Mouse (Mus musculus) hindbrain, embryonic 10.5 days (tissue): ENCODE measurements around the gene Pla2g7. TPM values are rescaled to one million over a fixed set of nuclear protein-coding genes. Genes with fewer than 3 reads are reported as not detected.

Experiments used
- DNase-seq: peaks from one replicate; pipeline ENCODE4 v3.0.0-alpha.2; 2017; ENCODE audit warnings: low spot score
- H3K27ac ChIP-seq: fragments of 300-500 bp; sonication (generic); 2 replicates; pipeline ENCODE4 v1.5.1; 2016; ENCODE audit warnings: mild to moderate bottlenecking, moderate library complexity
- H3K27me3 ChIP-seq: fragments of 300-500 bp; sonication (generic); 2 replicates; pipeline ENCODE4 v1.6.1; 2016; ENCODE audit warnings: mild to moderate bottlenecking; ENCODE audit not compliant: poor library complexity, insufficient read depth, severe bottlenecking
- H3K36me3 ChIP-seq: fragments of 300-500 bp; sonication (generic); 2 replicates; pipeline ENCODE4 v1.6.1; 2016; ENCODE audit warnings: mild to moderate bottlenecking, moderate library complexity
- H3K4me1 ChIP-seq: fragments of 300-500 bp; sonication (generic); replicated peaks from 2 replicates; pipeline ENCODE4 v1.6.1; 2016; ENCODE audit warnings: mild to moderate bottlenecking
- H3K4me3 ChIP-seq: fragments of 300-500 bp; sonication (generic); 2 replicates; pipeline ENCODE4 v1.5.1; 2016; ENCODE audit warnings: mild to moderate bottlenecking, moderate library complexity
- H3K9me3 ChIP-seq: fragments of 300-500 bp; sonication (generic); 2 replicates; pipeline ENCODE4 v1.6.1; 2016; ENCODE audit warnings: mild to moderate bottlenecking, moderate library complexity
- WGBS: fragments of 180-500 bp; shearing (Covaris S2); methylation state at CpG from one replicate; pipeline ENCODE4 v1.1.7; 2016; 5-methylcytosine and 5-hydroxymethylcytosine counted together
- polyA plus RNA-seq: library from polyadenylated mRNA; unstranded; fragments of >200 nt; fragmentation: Nextera tagmentation; extraction: Ambion mirVana; gene quantifications from 2 replicates; pipeline ENCODE4 v1.2.1, GENCODE M21; 2016

Gene Pla2g7
- polyA plus RNA-seq, 1 experiment from 2014 or later, result 7.0 TPM

GRCm38 (mm10) chr17:43554516-43555403 lies 13.1 kb upstream of the Pla2g7 start:
- 85% methylated on average over 12 of the region's 12 CpGs for WGBS
- Histone ChIP-seq H3K27me3 (no peaks in the 10 kb centered on the region), H3K27ac (no peak overlapping the region), H3K9me3 (no peaks in the 10 kb centered on the region), H3K4me1 (peaks cover 25% of the 10 kb centered on the region), H3K4me3 (no peak overlapping the region), H3K36me3 (no peaks in the 10 kb centered on the region)
- DNase-seq, result no peak

DNA sequence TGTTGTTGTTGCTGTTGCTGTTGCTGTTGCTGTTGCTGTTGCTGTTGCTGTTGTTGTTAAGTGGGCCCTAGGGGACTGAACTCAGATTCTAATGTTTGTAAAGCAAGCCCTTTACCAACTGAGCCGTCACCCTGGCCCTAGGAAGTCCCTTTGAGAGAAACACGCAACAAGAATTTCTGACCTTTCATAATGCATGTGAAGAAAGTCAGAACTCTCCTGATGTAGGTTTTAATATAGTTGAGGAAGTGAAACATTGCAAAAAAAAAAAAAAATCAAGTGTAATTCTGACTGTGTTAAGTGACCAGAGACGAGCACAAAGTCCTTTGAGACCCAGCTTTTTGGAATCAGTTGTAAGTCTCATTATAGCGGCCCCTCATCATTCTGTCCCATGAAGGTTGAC lies 10.8 kb upstream of the Pla2g7 start:
- Histone ChIP-seq H3K4me1 (peaks cover 13% of the 10 kb centered on the region), H3K36me3 (no peaks in the 10 kb centered on the region)
- 75% methylated on average over 4 of the region's 4 CpGs for WGBS

GRCm38 (mm10) chr17:43557541-43558090 lies 10.3 kb upstream of the Pla2g7 start:
- H3K9me3 ChIP-seq, result no peaks in the 10 kb centered on the region
- H3K36me3 ChIP-seq, result no peaks in the 10 kb centered on the region
- H3K27me3 ChIP-seq, result no peaks in the 10 kb centered on the region
- H3K4me1 ChIP-seq, result peaks cover 13% of the 10 kb centered on the region
- H3K4me3 ChIP-seq, result no peak overlapping the region
- WGBS, result 39% methylated on average over 6 of the region's 6 CpGs
- no peak overlapping the region for H3K27ac ChIP-seq
- peak; percentile 47 for DNase-seq

More for the DNA sequence above, 10.8 kb upstream of the Pla2g7 start:
- Histone ChIP-seq H3K27ac (no peak overlapping the region), H3K4me3 (no peak overlapping the region), H3K9me3 (no peaks in the 10 kb centered on the region), H3K27me3 (no peaks in the 10 kb centered on the region)
- DNase-seq, result no peak

DNA sequence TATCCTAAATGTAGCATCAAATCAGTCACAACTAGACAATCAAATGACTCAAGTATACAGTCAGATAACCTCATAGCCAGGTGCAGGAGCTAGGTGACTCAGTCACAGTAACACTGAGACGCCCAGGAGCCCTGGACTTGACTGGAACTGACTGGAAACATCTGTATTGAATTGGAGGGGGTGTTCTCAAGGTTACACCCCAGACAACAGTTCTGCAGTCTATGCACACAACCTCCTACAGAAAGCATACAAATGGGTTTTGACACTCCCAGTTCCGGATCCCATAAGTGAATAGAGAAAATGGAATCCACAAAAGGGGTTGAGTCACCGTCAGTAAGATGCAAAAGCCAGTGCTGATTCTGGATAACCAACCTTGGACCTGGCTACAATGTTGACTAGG lies 9.2 kb upstream of the Pla2g7 start:
- no peaks in the 10 kb centered on the region for H3K9me3 ChIP-seq
- peaks cover 13% of the 10 kb centered on the region for H3K4me1 ChIP-seq
- no peaks in the 10 kb centered on the region for H3K36me3 ChIP-seq
- no peak for DNase-seq
- no peak overlapping the region for H3K27ac ChIP-seq
- 88% methylated on average over 3 of the region's 3 CpGs for WGBS
- no peak overlapping the region for H3K4me3 ChIP-seq
- H3K27me3 ChIP-seq, result no peaks in the 10 kb centered on the region

DNA sequence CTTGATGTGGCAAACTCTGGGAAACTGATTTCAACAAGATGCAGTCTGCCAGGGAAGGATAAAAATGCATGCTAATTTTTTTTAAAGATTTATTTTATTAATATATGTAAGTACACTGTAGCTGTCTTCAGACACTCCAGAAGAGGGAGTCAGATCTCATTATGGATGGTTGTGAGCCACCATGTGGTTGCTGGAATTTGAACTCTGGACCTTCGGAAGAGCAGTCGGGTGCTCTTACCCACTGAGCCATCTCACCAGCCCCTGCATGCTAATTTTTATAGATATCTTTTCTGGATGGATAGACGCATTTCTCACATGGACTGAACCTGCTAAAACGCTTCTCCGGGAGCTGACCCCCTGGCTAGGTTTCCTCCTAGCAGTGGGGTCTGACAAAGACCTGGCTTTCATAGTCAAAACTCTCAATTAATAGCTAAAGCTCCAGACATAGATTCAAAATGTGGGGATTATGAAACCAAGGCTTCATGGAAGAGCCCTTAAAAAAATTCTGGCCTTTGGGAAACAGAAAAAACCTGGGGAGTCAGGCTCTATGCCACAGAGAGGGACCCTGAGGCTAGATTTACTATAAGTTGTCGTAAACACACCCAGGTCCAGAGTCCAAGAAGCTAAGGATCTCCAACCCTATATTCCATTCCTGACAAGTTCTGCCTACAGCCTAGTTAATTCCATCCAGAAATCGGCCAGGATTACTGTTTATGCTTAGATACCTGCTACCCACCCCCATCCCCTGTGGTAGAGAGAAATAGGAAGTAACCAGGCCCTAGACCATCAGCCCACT lies 4.5 kb upstream of the Pla2g7 start:
- no peak overlapping the region for H3K27ac ChIP-seq
- no peaks in the 10 kb centered on the region for H3K9me3 ChIP-seq
- no peaks in the 10 kb centered on the region for H3K27me3 ChIP-seq
- no peak for DNase-seq
- H3K4me3 ChIP-seq, result no peak overlapping the region
- peaks cover 12% of the 10 kb centered on the region for H3K4me1 ChIP-seq
- H3K36me3 ChIP-seq, result no peaks in the 10 kb centered on the region
- 91% methylated on average over 7 of the region's 7 CpGs for WGBS

- peaks cover 8% of the 10 kb centered on the region; the same call in 1 of the 2 replicates for H3K27me3 ChIP-seq
- 7% methylated on average over 12 of the region's 12 CpGs for WGBS
- H3K4me3 ChIP-seq, result peak overlapping the region; percentile 60
- H3K4me1 ChIP-seq, result peaks cover 18% of the 10 kb centered on the region
- peak; percentile 26 for DNase-seq
- H3K9me3 ChIP-seq, result no peaks in the 10 kb centered on the region
- peak overlapping the region; percentile 82 for H3K27ac ChIP-seq
- no peaks in the 10 kb centered on the region for H3K36me3 ChIP-seq
Measured at GRCm38 (mm10) chr17:43567593-43567991, 306 bp upstream of the Pla2g7 start.

GRCm38 (mm10) chr17:43569287-43569686 lies 1.4 kb downstream of the Pla2g7 start:
- H3K9me3 ChIP-seq, result no peaks in the 10 kb centered on the region
- 60% methylated on average over 7 of the region's 7 CpGs for WGBS
- peaks cover 23% of the 10 kb centered on the region for H3K4me1 ChIP-seq
- no peak overlapping the region for H3K27ac ChIP-seq
- no peaks in the 10 kb centered on the region for H3K36me3 ChIP-seq
- H3K4me3 ChIP-seq, result no peak overlapping the region
- DNase-seq, result no peak
- H3K27me3 ChIP-seq, result peaks cover 8% of the 10 kb centered on the region; the same call in 1 of the 2 replicates

GRCm38 (mm10) chr17:43573624-43574073 lies 5.8 kb downstream of the Pla2g7 start:
- no peak for DNase-seq
- Histone ChIP-seq H3K27me3 (peaks cover 8% of the 10 kb centered on the region; the same call in 1 of the 2 replicates), H3K4me1 (peaks cover 8% of the 10 kb centered on the region), H3K4me3 (no peak overlapping the region), H3K9me3 (no peaks in the 10 kb centered on the region), H3K27ac (peak overlapping the region; percentile 42; the same call in 1 of the 2 replicates), H3K36me3 (no peaks in the 10 kb centered on the region)
- WGBS, result 20% methylated on average over 3 of the region's 3 CpGs

- no peak for DNase-seq
- H3K4me1 ChIP-seq, result peaks cover 26% of the 10 kb centered on the region
- peak overlapping the region; percentile 77 for H3K27ac ChIP-seq
- H3K36me3 ChIP-seq, result no peaks in the 10 kb centered on the region
- no peaks in the 10 kb centered on the region for H3K9me3 ChIP-seq
- H3K4me3 ChIP-seq, result no peak overlapping the region
- 33% methylated on average over 3 of the region's 3 CpGs for WGBS
- no peaks in the 10 kb centered on the region for H3K27me3 ChIP-seq
Measured at GRCm38 (mm10) chr17:43580456-43580855, 12.6 kb downstream of the Pla2g7 start.

DNA sequence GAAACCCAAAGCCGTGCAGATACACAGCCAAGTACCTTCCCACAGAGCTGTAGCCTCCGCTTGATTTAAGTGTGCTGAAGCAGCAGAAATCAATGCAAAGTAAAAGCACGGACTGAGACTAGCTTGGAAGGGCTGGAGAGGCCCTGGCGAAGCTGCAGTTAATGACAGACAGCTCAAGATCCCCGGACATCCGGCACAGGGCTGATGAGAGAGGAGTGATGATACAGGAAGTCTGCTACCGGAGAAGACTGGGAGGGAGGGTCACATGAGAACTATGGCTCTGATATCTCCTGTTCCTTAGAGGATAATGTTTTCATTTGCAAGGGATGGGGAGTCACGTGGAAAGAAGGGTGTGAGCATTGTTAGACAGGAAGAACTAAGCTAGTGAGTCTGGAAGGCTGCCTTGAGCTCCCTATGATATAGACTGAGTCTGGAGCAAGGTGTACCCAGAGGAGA lies 13.1 kb downstream of the Pla2g7 start:
- no peak overlapping the region for H3K4me3 ChIP-seq
- no peaks in the 10 kb centered on the region for H3K9me3 ChIP-seq
- peak overlapping the region; percentile 77 for H3K27ac ChIP-seq
- peaks cover 26% of the 10 kb centered on the region for H3K4me1 ChIP-seq
- peak; percentile 41 for DNase-seq
- no peaks in the 10 kb centered on the region for H3K27me3 ChIP-seq
- no peaks in the 10 kb centered on the region for H3K36me3 ChIP-seq
- WGBS, result 39% methylated on average over 8 of the region's 8 CpGs

DNA sequence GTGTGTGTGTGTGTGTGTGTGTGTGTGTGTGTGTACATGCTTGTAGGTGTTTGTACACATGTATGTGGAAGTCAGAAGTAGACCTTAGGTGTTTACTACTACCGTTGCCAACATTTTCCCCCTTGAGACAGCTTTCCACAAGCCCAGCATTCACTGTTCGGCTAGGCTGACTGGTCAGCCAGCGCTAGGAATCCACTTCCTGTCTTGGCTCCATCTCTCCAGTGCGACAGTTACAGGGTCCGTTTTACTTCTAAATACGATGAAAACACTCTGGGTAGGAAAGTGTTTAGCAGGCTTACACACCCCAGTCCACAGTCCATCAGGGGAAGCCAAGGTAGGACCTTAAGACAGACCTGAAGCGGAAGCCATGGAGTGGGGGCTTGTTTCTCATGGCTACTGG lies 16.9 kb downstream of the Pla2g7 start:
- Histone ChIP-seq H3K27me3 (no peaks in the 10 kb centered on the region), H3K4me1 (peaks cover 25% of the 10 kb centered on the region), H3K27ac (no peak overlapping the region), H3K36me3 (no peaks in the 10 kb centered on the region), H3K9me3 (no peaks in the 10 kb centered on the region), H3K4me3 (no peak overlapping the region)
- WGBS, result 87% methylated on average over 7 of the region's 7 CpGs
- DNase-seq, result no peak

DNA sequence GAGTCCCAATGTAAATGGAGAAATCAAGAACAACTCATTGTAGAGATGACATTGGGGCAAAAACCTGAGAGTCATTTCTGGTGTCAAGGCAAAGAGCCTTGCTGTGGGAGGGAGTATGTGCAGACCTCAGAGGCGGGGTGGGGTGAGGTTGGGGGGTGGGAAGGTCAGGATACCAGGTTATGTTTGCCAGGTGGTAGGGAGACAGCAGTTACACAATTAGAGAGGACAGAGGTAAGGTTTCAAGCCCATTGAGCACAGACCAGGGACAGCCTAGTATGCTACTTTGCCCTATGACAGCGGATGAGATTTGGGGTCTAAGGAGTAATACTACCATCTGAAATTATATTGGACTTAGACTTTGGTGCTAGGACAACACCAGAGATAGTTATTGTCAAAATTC lies 19.4 kb downstream of the Pla2g7 start:
- no peaks in the 10 kb centered on the region for H3K9me3 ChIP-seq
- H3K27me3 ChIP-seq, result no peaks in the 10 kb centered on the region
- no peaks in the 10 kb centered on the region for H3K36me3 ChIP-seq
- DNase-seq, result no peak
- H3K4me1 ChIP-seq, result 0 out of 2 replicates have a peak, but pooled peaks cover 6% of the 10 kb centered on the region
- no peak overlapping the region for H3K27ac ChIP-seq
- H3K4me3 ChIP-seq, result no peak overlapping the region
- WGBS, result 85% methylated on average over 2 of the region's 2 CpGs
